Mouse (Mus musculus): ENCODE data around the gene Nf2. TPM values are rescaled to one million over a fixed set of nuclear protein-coding genes. Genes with fewer than 3 reads are reported as not detected.
"Not testable (repeated sequence)": the region's sequence is repeated elsewhere in the genome, so short reads cannot be mapped to it uniquely, and the experiment has no call there.

The Nf2 gene
- polyA plus RNA-seq, 1 experiment from 2014 or later, result 68.7 TPM

- DNase-seq (ENCODE audit: low spot score), result no peak
- Histone ChIP-seq H3K27ac (replicated peaks) (no peak overlapping the region), H3K4me3 (no peak overlapping the region), H3K9me3 (no peaks in the 10 kb centered on the region), H3K27me3 (replicated peaks; ENCODE audit: low read depth, poor library complexity, severe bottlenecking) (no peaks in the 10 kb centered on the region), H3K4me1 (no peaks in the 10 kb centered on the region), H3K36me3 (replicated peaks) (0 out of 2 replicates have a peak, but pooled peaks cover 6% of the 10 kb centered on the region)
- WGBS, result 85% methylated on average over 3 of the region's 3 CpGs
These were observed 15.9 kb downstream of the Nf2 start for GRCm38 (mm10) chr11:4833295-4833939.

GRCm38 (mm10) chr11:4831066-4831465, 18.3 kb downstream of the Nf2 start:
- Histone ChIP-seq H3K9me3 (no peaks in the 10 kb centered on the region), H3K4me3 (no peak overlapping the region), H3K27ac (replicated peaks) (no peak overlapping the region), H3K36me3 (replicated peaks) (0 out of 2 replicates have a peak, but pooled peaks cover 6% of the 10 kb centered on the region), H3K4me1 (no peaks in the 10 kb centered on the region), H3K27me3 (replicated peaks; ENCODE audit: low read depth, poor library complexity, severe bottlenecking) (no peaks in the 10 kb centered on the region)
- DNase-seq (ENCODE audit: low spot score), result no peak

- 0 out of 2 replicates have a peak, but pooled peaks cover 6% of the 10 kb centered on the region for H3K36me3 ChIP-seq (replicated peaks)
- no peaks in the 10 kb centered on the region for H3K4me1 ChIP-seq
- DNase-seq (ENCODE audit: low spot score), result no peak
- no peaks in the 10 kb centered on the region for H3K27me3 ChIP-seq (replicated peaks; ENCODE audit: low read depth, poor library complexity, severe bottlenecking)
- 85% methylated on average over 2 of the region's 2 CpGs for WGBS
- H3K9me3 ChIP-seq, result no peaks in the 10 kb centered on the region
- no peak overlapping the region for H3K27ac ChIP-seq (replicated peaks)
- no peak overlapping the region for H3K4me3 ChIP-seq
These were observed 21.4 kb downstream of the Nf2 start for GRCm38 (mm10) chr11:4827916-4828315.

GRCm38 (mm10) chr11:4827340-4827739, 22.0 kb downstream of the Nf2 start:
- Histone ChIP-seq H3K9me3 (no peaks in the 10 kb centered on the region), H3K36me3 (replicated peaks) (0 out of 2 replicates have a peak, but pooled peaks cover 6% of the 10 kb centered on the region), H3K27me3 (replicated peaks; ENCODE audit: low read depth, poor library complexity, severe bottlenecking) (no peaks in the 10 kb centered on the region), H3K27ac (replicated peaks) (no peak overlapping the region), H3K4me1 (peaks cover 3% of the 10 kb centered on the region; the same call in 1 of the 2 replicates), H3K4me3 (no peak overlapping the region)
- no peak for DNase-seq (ENCODE audit: low spot score)

GRCm38 (mm10) chr11:4826152-4826778, 23.1 kb downstream of the Nf2 start:
- no peak overlapping the region for H3K27ac ChIP-seq (replicated peaks)
- H3K4me1 ChIP-seq, result peaks cover 12% of the 10 kb centered on the region
- 0 out of 2 replicates have a peak, but pooled peaks cover 6% of the 10 kb centered on the region for H3K36me3 ChIP-seq (replicated peaks)
- 96% methylated on average over 3 of the region's 3 CpGs for WGBS
- no peak for DNase-seq (ENCODE audit: low spot score)
- no peaks in the 10 kb centered on the region for H3K27me3 ChIP-seq (replicated peaks; ENCODE audit: low read depth, poor library complexity, severe bottlenecking)
- H3K4me3 ChIP-seq, result no peak overlapping the region
- H3K9me3 ChIP-seq, result no peaks in the 10 kb centered on the region

GRCm38 (mm10) chr11:4823655-4824312, 25.6 kb downstream of the Nf2 start:
- H3K27ac ChIP-seq (replicated peaks), result no peak overlapping the region
- no peaks in the 10 kb centered on the region for H3K27me3 ChIP-seq (replicated peaks; ENCODE audit: low read depth, poor library complexity, severe bottlenecking)
- peaks cover 7% of the 10 kb centered on the region for H3K36me3 ChIP-seq (replicated peaks)
- DNase-seq (ENCODE audit: low spot score), result no peak
- H3K4me3 ChIP-seq, result no peak overlapping the region
- peaks cover 12% of the 10 kb centered on the region for H3K4me1 ChIP-seq
- 93% methylated on average over 6 of the region's 6 CpGs for WGBS
- no peaks in the 10 kb centered on the region for H3K9me3 ChIP-seq

- Histone ChIP-seq H3K36me3 (replicated peaks) (peaks cover 20% of the 10 kb centered on the region), H3K4me1 (peaks cover 12% of the 10 kb centered on the region)
- H3K27me3 ChIP-seq (replicated peaks; ENCODE audit: low read depth, poor library complexity, severe bottlenecking); H3K9me3 ChIP-seq; DNase-seq (ENCODE audit: low spot score); H3K4me3 ChIP-seq; H3K27ac ChIP-seq (replicated peaks): not testable (repeated sequence)
- WGBS, result 87% methylated on average over 4 of the region's 4 CpGs
These were observed 26.9 kb downstream of the Nf2 start for GRCm38 (mm10) chr11:4822446-4822842.

- no peaks in the 10 kb centered on the region for H3K27me3 ChIP-seq (replicated peaks; ENCODE audit: low read depth, poor library complexity, severe bottlenecking)
- peaks cover 12% of the 10 kb centered on the region for H3K4me1 ChIP-seq
- peak; percentile 51 for DNase-seq (ENCODE audit: low spot score)
- H3K4me3 ChIP-seq, result no peak overlapping the region
- peaks cover 24% of the 10 kb centered on the region for H3K36me3 ChIP-seq (replicated peaks)
- H3K9me3 ChIP-seq, result no peaks in the 10 kb centered on the region
- 0 out of 2 replicates have a peak overlapping the region, but pooled peaks have one; percentile 31 for H3K27ac ChIP-seq (replicated peaks)
- 41% methylated on average over 7 of the region's 7 CpGs for WGBS
These were observed 27.6 kb downstream of the Nf2 start for GRCm38 (mm10) chr11:4821492-4822445.

- no peaks in the 10 kb centered on the region for H3K9me3 ChIP-seq
- peaks cover 70% of the 10 kb centered on the region for H3K36me3 ChIP-seq (replicated peaks)
- no peak for DNase-seq (ENCODE audit: low spot score)
- 91% methylated on average over 7 of the region's 7 CpGs for WGBS
- H3K4me3 ChIP-seq, result no peak overlapping the region
- no peak overlapping the region for H3K27ac ChIP-seq (replicated peaks)
- H3K4me1 ChIP-seq, result no peaks in the 10 kb centered on the region
- H3K27me3 ChIP-seq (replicated peaks; ENCODE audit: low read depth, poor library complexity, severe bottlenecking), result no peaks in the 10 kb centered on the region
These were observed 34.6 kb downstream of the Nf2 start for GRCm38 (mm10) chr11:4814507-4815450.

- Histone ChIP-seq H3K9me3 (no peaks in the 10 kb centered on the region), H3K36me3 (replicated peaks) (peaks cover 59% of the 10 kb centered on the region), H3K4me3 (no peak overlapping the region), H3K4me1 (peaks cover 8% of the 10 kb centered on the region), H3K27ac (replicated peaks) (no peak overlapping the region), H3K27me3 (replicated peaks; ENCODE audit: low read depth, poor library complexity, severe bottlenecking) (no peaks in the 10 kb centered on the region)
- DNase-seq (ENCODE audit: low spot score), result no peak
- WGBS, result 91% methylated on average over 6 of the region's 6 CpGs
These were observed 41.0 kb downstream of the Nf2 start for GRCm38 (mm10) chr11:4808311-4808710.

GRCm38 (mm10) chr11:4806031-4806715, 43.2 kb downstream of the Nf2 start:
- Histone ChIP-seq H3K36me3 (replicated peaks) (peaks cover 60% of the 10 kb centered on the region), H3K27ac (replicated peaks) (no peak overlapping the region), H3K9me3 (no peaks in the 10 kb centered on the region), H3K27me3 (replicated peaks; ENCODE audit: low read depth, poor library complexity, severe bottlenecking) (no peaks in the 10 kb centered on the region), H3K4me3 (no peak overlapping the region), H3K4me1 (peaks cover 14% of the 10 kb centered on the region)
- WGBS, result 87% methylated on average over 6 of the region's 6 CpGs
- DNase-seq (ENCODE audit: low spot score), result no peak
